Mouse (Mus musculus) megakaryocyte, embryonic 14.5 days (primary cell): ENCODE measurements around the gene Emp2.

Source experiments
- FLI1 ChIP-seq: IDR thresholded peaks from 2 replicates; pipeline ENCODE4 v1.6.1; 2012; ENCODE audit warnings: low read length, inconsistent platforms, mixed read lengths
- GATA1 ChIP-seq: IDR thresholded peaks from 3 replicates; pipeline ENCODE4 v1.6.1; 2012; ENCODE audit warnings: mixed read lengths, low read length, inconsistent platforms, borderline replicate concordance

DNA sequence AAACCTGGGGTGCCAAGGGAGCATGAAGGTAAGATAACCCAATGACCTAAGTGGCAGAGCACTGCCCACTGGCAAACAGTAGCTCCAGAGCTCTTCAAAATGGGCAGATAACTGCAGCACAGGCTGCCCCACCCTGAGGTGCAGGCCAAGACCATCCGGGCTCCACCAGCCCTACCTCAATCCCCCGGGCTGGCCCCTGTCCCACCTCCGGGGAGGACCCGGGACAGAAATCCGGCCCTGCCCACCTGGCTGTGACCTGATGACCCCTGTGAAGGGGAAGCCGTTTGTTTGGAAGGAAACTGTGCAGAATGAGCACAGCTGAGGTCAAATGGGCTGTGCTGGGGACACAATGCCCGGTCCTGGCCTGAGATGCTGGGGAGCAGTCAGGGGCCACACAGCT, 19.0 kb upstream of the Emp2 start:
- TF ChIP-seq GATA1 (no peak), FLI1 (no peak)
